In the genomic region with DNA sequence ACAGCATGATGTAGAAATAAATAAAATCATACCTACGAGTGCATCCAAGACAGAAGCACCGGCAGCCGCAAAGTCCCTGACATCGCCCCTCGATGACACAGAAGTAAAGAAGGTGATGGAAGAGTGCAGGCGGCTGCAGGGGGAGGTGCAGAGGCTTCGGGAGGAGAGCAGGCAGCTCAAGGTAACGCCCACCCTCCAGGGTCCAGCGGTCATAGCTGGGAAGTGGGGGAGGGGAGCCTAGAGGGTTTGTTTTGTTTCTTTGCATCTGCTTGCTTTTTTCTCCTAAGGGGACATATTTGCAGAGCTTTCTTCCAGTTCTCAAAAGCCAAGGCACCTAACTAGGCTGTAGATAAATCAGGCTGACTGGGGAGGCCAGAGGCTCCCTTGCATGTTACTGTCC, we compare ENCODE assay signal across 15 mouse cellular contexts. TPM values are rescaled to one million over a fixed set of nuclear protein-coding genes. Genes with fewer than 3 reads are reported as not detected.
DNase-seq lines count a peak whose midpoint lies in the region; ATAC-seq lines count a peak whose summit lies in the region.
"Had no signal": no experiment of that assay in that cellular context is flagged by ENCODE, and none has a peak within 500 bp of the region (broad histone marks: within the 10 kb centered on the region; RNA-seq: fewer than 3 reads in every experiment).

No protein-coding gene starts in this region.

- H3K4me3 ChIP-seq in heart, embryonic 11.5 days (ENCODE audit: low read depth, low read length): no peak overlapping the region
- no peak overlapping the region for H3K4me3 ChIP-seq in forebrain, embryonic 13.5 days
- no peak overlapping the region for H3K4me3 ChIP-seq in midbrain, embryonic 13.5 days (replicated peaks)
- H3K4me3 ChIP-seq: heart, adult 2 months had no signal

- H3K9me3 ChIP-seq in heart, embryonic 11.5 days (replicated peaks; ENCODE audit: control insufficient read depth, low read length): no peaks in the 10 kb centered on the region
- H3K9me3 ChIP-seq in forebrain, embryonic 13.5 days (replicated peaks): no peaks in the 10 kb centered on the region
- no peaks in the 10 kb centered on the region for H3K9me3 ChIP-seq in midbrain, embryonic 13.5 days

- no peak overlapping the region for H3K27ac ChIP-seq in heart, embryonic 11.5 days (ENCODE audit: low read depth, low read length)
- H3K27ac ChIP-seq in forebrain, embryonic 13.5 days: peak overlapping the region; percentile 60
- peak overlapping the region; percentile 81 for H3K27ac ChIP-seq in midbrain, embryonic 13.5 days
- H3K27ac ChIP-seq: heart, adult 2 months had no signal

- H3K9ac ChIP-seq in heart, embryonic 11.5 days (ENCODE audit: low read depth, low read length): no peak overlapping the region; the same call in 1 of the 2 replicates
- no peak overlapping the region for H3K9ac ChIP-seq in forebrain, embryonic 13.5 days
- H3K9ac ChIP-seq in midbrain, embryonic 13.5 days (replicated peaks): no peak overlapping the region

- ATAC-seq in heart, embryonic 11.5 days (replicated peaks; ENCODE audit: insufficient number of reproducible peaks, low FRiP score, low TSS enrichment): no peak
- ATAC-seq in forebrain, embryonic 13.5 days: no peak
- no peak for ATAC-seq in midbrain, embryonic 13.5 days
- no peak for ATAC-seq in frontal cortex, adult (ENCODE audit: low TSS enrichment)
- ATAC-seq: Patski had no signal

- H3K36me3 ChIP-seq in heart, embryonic 11.5 days (ENCODE audit: control insufficient read depth, insufficient read depth, low read length): peaks cover 4% of the 10 kb centered on the region; the same call in 1 of the 2 replicates
- H3K36me3 ChIP-seq in forebrain, embryonic 13.5 days (ENCODE audit: poor library complexity, severe bottlenecking): peaks cover 36% of the 10 kb centered on the region
- peaks cover 19% of the 10 kb centered on the region for H3K36me3 ChIP-seq in midbrain, embryonic 13.5 days

- no peaks in the 10 kb centered on the region for H3K27me3 ChIP-seq in heart, embryonic 11.5 days (ENCODE audit: control insufficient read depth, insufficient read depth, low read length)
- no peaks in the 10 kb centered on the region for H3K27me3 ChIP-seq in forebrain, embryonic 13.5 days
- no peaks in the 10 kb centered on the region for H3K27me3 ChIP-seq in midbrain, embryonic 13.5 days
- H3K27me3 ChIP-seq: Patski had no signal

- DNase-seq in heart, postnatal 14 days: no peak
- DNase-seq in MN1 (ENCODE audit: low spot score): peak; percentile 50
- no peak for DNase-seq in left cerebral cortex, postnatal 10 days (ENCODE audit: extremely low spot score in 1 of 2, low spot score in 2 of 2)
- DNase-seq in gastrocnemius, adult 8-10 months (ENCODE audit: low spot score in 2 of 2): no peak
- DNase-seq: cerebellum, adult 9-10 months; heart, adult 2 months; lung, adult 18-20 months had no signal

- intact Hi-C loops in heart, postnatal 14 days (cut with DNase I): no loop called here
- intact Hi-C loops in left cerebral cortex, postnatal 10 days (cut with DNase I): no loop called here

- WGBS in heart, embryonic 11.5 days (ENCODE audit: insufficient replicate concordance): 14% methylated on average over 9 of the region's 9 CpGs
- 10% methylated on average over 9 of the region's 9 CpGs for WGBS in forebrain, embryonic 13.5 days
- WGBS in midbrain, embryonic 13.5 days: 4% methylated on average over 9 of the region's 9 CpGs

- H3K4me1 ChIP-seq in heart, embryonic 11.5 days (ENCODE audit: control insufficient read depth, insufficient read depth, low read length): peaks cover 68% of the 10 kb centered on the region
- peaks cover 63% of the 10 kb centered on the region for H3K4me1 ChIP-seq in forebrain, embryonic 13.5 days
- peaks cover 90% of the 10 kb centered on the region for H3K4me1 ChIP-seq in midbrain, embryonic 13.5 days (replicated peaks)

- peak overlapping the region; percentile 32; the same call in 1 of the 2 replicates for H3K4me2 ChIP-seq in heart, embryonic 11.5 days
- H3K4me2 ChIP-seq in forebrain, embryonic 13.5 days: no peak overlapping the region
- peak overlapping the region; percentile 14; the same call in 1 of the 2 replicates for H3K4me2 ChIP-seq in midbrain, embryonic 13.5 days (replicated peaks)

RNA-seq across cellular contexts. Expression of gene Vapb, which starts 38.8 kb away (rescaled TPM):
- 7.9 and 11.1 TPM in 2 replicates for polyA plus RNA-seq in heart, embryonic 11.5 days (2014; fragmentation: Nextera tagmentation; extraction: Ambion mirVana)
- 100 to 1,000 TPM in 1 of 2 experiments, 10 to 100 TPM in 1; 94.2 to 109 TPM for total RNA-seq in heart, postnatal 14 days (2021)
- polyA plus RNA-seq in forebrain, embryonic 13.5 days (2015; fragmentation: Nextera tagmentation; extraction: Ambion mirVana): 9.0 and 11.4 TPM in 2 replicates
- polyA plus RNA-seq in midbrain, embryonic 13.5 days (2015; fragmentation: Nextera tagmentation; extraction: Ambion mirVana): 12.3 and 13.8 TPM in 2 replicates
- 100 to 1,000 TPM; 110 to 118 TPM for total RNA-seq in left cerebral cortex, postnatal 10 days (2021)
- total RNA-seq in gastrocnemius, adult 8-10 months (2022): 100 to 1,000 TPM; 158 to 197 (median 180) TPM

RNA-seq across cellular contexts. Expression of gene 1700010B08Rik, which starts 56.9 kb away (rescaled TPM):
- not detected in 2 replicates for polyA plus RNA-seq in heart, embryonic 11.5 days (2014; fragmentation: Nextera tagmentation; extraction: Ambion mirVana)
- not detected for total RNA-seq in heart, postnatal 14 days (2021)
- not detected in 2 replicates for polyA plus RNA-seq in forebrain, embryonic 13.5 days (2015; fragmentation: Nextera tagmentation; extraction: Ambion mirVana)
- not detected in 2 replicates for polyA plus RNA-seq in midbrain, embryonic 13.5 days (2015; fragmentation: Nextera tagmentation; extraction: Ambion mirVana)
- not detected for total RNA-seq in left cerebral cortex, postnatal 10 days (2021)
- not detected for total RNA-seq in gastrocnemius, adult 8-10 months (2022)
- total RNA-seq: heart, adult 2 months; left cerebral cortex, postnatal 14 days; megakaryocyte-erythroid progenitor cell, adult 5-6 weeks had no signal
- polyA plus RNA-seq: intestine, embryonic 14.5 days; Patski had no signal
